Mouse (Mus musculus) monocyte, adult 5-6 weeks (primary cell): ENCODE results near the gene Spata32. TPM values are rescaled to one million over a fixed set of nuclear protein-coding genes. Genes with fewer than 3 reads are reported as not detected.

Experiments used
- ATAC-seq: fragments of 153-309, 156-312 bp; replicated peaks from 2 replicates; pipeline ENCODE4 v1.8.0; 2017; ENCODE audit warnings: mild to moderate bottlenecking; ENCODE audit not compliant: low TSS enrichment, insufficient number of reproducible peaks, severe bottlenecking, poor library complexity, low FRiP score
- total RNA-seq: library from RNA; stranded (forward); fragments of 200-1000, 200-491, 200-594 nt; gene quantifications from 3 replicates; pipeline ENCODE4 v1.2.3, GENCODE M21; 2017

Gene Spata32
- total RNA-seq, result not detected in 3 replicates

- peak; percentile 53; the same call in 1 of the 2 replicates for ATAC-seq
Observed at GRCm38 (mm10) chr11:103217790-103218516, at the start of gene Spata32. Spata32 (minus strand) TSS chr11:103218432.

GRCm38 (mm10) chr11:103267346-103268219, 49.4 kb upstream of the Spata32 start, which contains the start of gene Map3k14:
Map3k14 (minus strand) TSS chr11:103267472.
- peak; percentile 67 for ATAC-seq

GRCm38 (mm10) chr11:103266729-103267345, 48.6 kb upstream of the Spata32 start:
- ATAC-seq, result 0 out of 2 replicates have a peak, but pooled peaks have one; percentile 0

GRCm38 (mm10) chr11:103265856-103266255, 47.6 kb upstream of the Spata32 start:
- ATAC-seq, result no peak

GRCm38 (mm10) chr11:103265211-103265610, 47.0 kb upstream of the Spata32 start:
- ATAC-seq, result 0 out of 2 replicates have a peak, but pooled peaks have one; percentile 9

GRCm38 (mm10) chr11:103264427-103265005, 46.3 kb upstream of the Spata32 start:
- ATAC-seq, result no peak

GRCm38 (mm10) chr11:103263551-103263950, 45.3 kb upstream of the Spata32 start:
- no peak for ATAC-seq

- no peak for ATAC-seq
Observed at GRCm38 (mm10) chr11:103262412-103263267, 44.4 kb upstream of the Spata32 start.

- no peak for ATAC-seq
Observed at GRCm38 (mm10) chr11:103261671-103262411, 43.6 kb upstream of the Spata32 start.

GRCm38 (mm10) chr11:103260515-103261192, 42.4 kb upstream of the Spata32 start:
- ATAC-seq, result no peak

GRCm38 (mm10) chr11:103260034-103260433, 41.8 kb upstream of the Spata32 start:
- no peak for ATAC-seq

- ATAC-seq, result peak; percentile 48
Observed at GRCm38 (mm10) chr11:103257938-103258481, 39.8 kb upstream of the Spata32 start.

- ATAC-seq, result peak; percentile 55
Observed at GRCm38 (mm10) chr11:103253605-103254004, 35.4 kb upstream of the Spata32 start.

GRCm38 (mm10) chr11:103252380-103252779, 34.1 kb upstream of the Spata32 start:
- ATAC-seq, result no peak

- ATAC-seq, result no peak
Observed at GRCm38 (mm10) chr11:103250324-103250723, 32.1 kb upstream of the Spata32 start.

GRCm38 (mm10) chr11:103249509-103249908, 31.3 kb upstream of the Spata32 start:
- ATAC-seq, result peak; percentile 79
